10 mouse cellular contexts compared by ENCODE assay signal in genomic region chr9:48111316-48111890, GRCm38 (mm10). TPM values are rescaled to one million over a fixed set of nuclear protein-coding genes. Genes with fewer than 3 reads are reported as not detected.
A peak's percentile ranks its signal among the peaks of the same experiment; 100 is the strongest.
DNase-seq lines count a peak whose midpoint lies in the region; ATAC-seq and TF ChIP-seq lines count a peak whose summit lies in the region.
"Had no signal": no experiment of that assay in that cellular context is flagged by ENCODE, and none has a peak within 500 bp of the region (broad histone marks: within the 10 kb centered on the region; RNA-seq: fewer than 3 reads in every experiment).

No protein-coding gene starts in this region.

- ATAC-seq in hindbrain, postnatal 0 days, result peak; percentile 73
- no peak for ATAC-seq in hindbrain, embryonic 13.5 days (ENCODE audit: low FRiP score)
- no peak for ATAC-seq in forebrain, postnatal 0 days
- ATAC-seq: forebrain, embryonic 14.5 days had no signal

- H3K4me3 ChIP-seq in hindbrain, postnatal 0 days (ENCODE audit: low read length), result no peak overlapping the region
- H3K4me3 ChIP-seq in hindbrain, embryonic 13.5 days, result no peak overlapping the region
- no peak overlapping the region for H3K4me3 ChIP-seq in lung, adult 2 months (replicated peaks; ENCODE audit: extremely low read depth, low read depth, low read length)
- H3K4me3 ChIP-seq in forebrain, postnatal 0 days (ENCODE audit: low read depth, low read length), result no peak overlapping the region

- TF ChIP-seq POLR2A in lung, adult 2 months (IDR thresholded peaks at IDR 0.05; ENCODE audit: borderline replicate concordance, extremely low read depth, low read depth, low read length), result no peak

- 42% methylated on average over 8 of the region's 8 CpGs for WGBS in hindbrain, postnatal 0 days
- 65% methylated on average over 8 of the region's 8 CpGs for WGBS in hindbrain, embryonic 13.5 days
- WGBS in lung, adult 2 months, result 55% methylated on average over 8 of the region's 8 CpGs
- 53% methylated on average over 8 of the region's 8 CpGs for WGBS in forebrain, postnatal 0 days

- no peak overlapping the region for H3K9ac ChIP-seq in hindbrain, postnatal 0 days (replicated peaks; ENCODE audit: low read length)
- no peak overlapping the region for H3K9ac ChIP-seq in hindbrain, embryonic 13.5 days
- H3K9ac ChIP-seq in forebrain, postnatal 0 days, result no peak overlapping the region
- H3K9ac ChIP-seq: lung, embryonic 14.5 days had no signal

- H3K9me3 ChIP-seq in hindbrain, postnatal 0 days (ENCODE audit: low read length), result no peaks in the 10 kb centered on the region
- no peaks in the 10 kb centered on the region for H3K9me3 ChIP-seq in hindbrain, embryonic 13.5 days
- H3K9me3 ChIP-seq in forebrain, postnatal 0 days (ENCODE audit: low read length), result no peaks in the 10 kb centered on the region

- no peaks in the 10 kb centered on the region for H3K4me1 ChIP-seq in hindbrain, postnatal 0 days (ENCODE audit: insufficient read depth, low read length)
- H3K4me1 ChIP-seq in hindbrain, embryonic 13.5 days (replicated peaks), result peaks cover 12% of the 10 kb centered on the region
- no peaks in the 10 kb centered on the region for H3K4me1 ChIP-seq in lung, adult 2 months (ENCODE audit: control insufficient read depth, insufficient read depth, low read length)
- H3K4me1 ChIP-seq in forebrain, postnatal 0 days (ENCODE audit: insufficient read depth), result no peaks in the 10 kb centered on the region

- H3K36me3 ChIP-seq in hindbrain, postnatal 0 days (ENCODE audit: insufficient read depth, low read length), result no peaks in the 10 kb centered on the region
- H3K36me3 ChIP-seq in hindbrain, embryonic 13.5 days, result no peaks in the 10 kb centered on the region
- H3K36me3 ChIP-seq in forebrain, postnatal 0 days (ENCODE audit: insufficient read depth), result no peaks in the 10 kb centered on the region

- no peaks in the 10 kb centered on the region for H3K27me3 ChIP-seq in hindbrain, postnatal 0 days (ENCODE audit: insufficient read depth, low read length)
- H3K27me3 ChIP-seq in hindbrain, embryonic 13.5 days, result no peaks in the 10 kb centered on the region
- no peaks in the 10 kb centered on the region for H3K27me3 ChIP-seq in forebrain, postnatal 0 days (ENCODE audit: insufficient read depth, low read length)

- H3K4me2 ChIP-seq in hindbrain, postnatal 0 days (ENCODE audit: low read depth, low read length), result no peak overlapping the region
- H3K4me2 ChIP-seq in hindbrain, embryonic 13.5 days, result no peak overlapping the region
- H3K4me2 ChIP-seq in forebrain, postnatal 0 days (ENCODE audit: low read depth), result no peak overlapping the region
- H3K4me2 ChIP-seq: lung, embryonic 14.5 days had no signal

- TF ChIP-seq CTCF in hindbrain, postnatal 0 days (IDR thresholded peaks at IDR 0.05; ENCODE audit: low read depth), result no peak
- no peak for TF ChIP-seq CTCF in lung, adult 2 months (IDR thresholded peaks at IDR 0.05; ENCODE audit: insufficient read depth, low read length)
- no peak for TF ChIP-seq CTCF in forebrain, postnatal 0 days (IDR thresholded peaks at IDR 0.05; ENCODE audit: low read depth)

- no peak overlapping the region for H3K27ac ChIP-seq in hindbrain, postnatal 0 days
- no peak overlapping the region for H3K27ac ChIP-seq in hindbrain, embryonic 13.5 days
- no peak overlapping the region for H3K27ac ChIP-seq in forebrain, postnatal 0 days (ENCODE audit: low read depth, low read length)
- H3K27ac ChIP-seq: stomach, postnatal 0 days had no signal

- peak; percentile 64 for DNase-seq in hindbrain, postnatal 0 days (ENCODE audit: low spot score)
- DNase-seq in adrenal gland, postnatal 14 days, result peak; percentile 15
- DNase-seq in cerebellum, adult 9-10 months, result peak; percentile 80
- DNase-seq in layer of hippocampus, postnatal 14 days (ENCODE audit: low spot score in 2 of 2), result peak; percentile 19 to 29
- DNase-seq in lung, adult 2 months, result no peak
- no peak for DNase-seq in forebrain, postnatal 0 days
- DNase-seq: lung, embryonic 14.5 days had no signal

RNA-seq across cellular contexts. Expression of gene Nxpe4, which starts 50.4 kb away (rescaled TPM):
- total RNA-seq in hindbrain, postnatal 0 days (2014; rRNA removed), result 17.1 and 20.9 TPM in 2 replicates
- polyA plus RNA-seq in hindbrain, postnatal 0 days (2015; fragmentation: Nextera tagmentation; extraction: Ambion mirVana), result 10.4 and 10.8 TPM in 2 replicates
- 7.3 and 7.7 TPM in 2 replicates for polyA plus RNA-seq in hindbrain, embryonic 13.5 days (2015; fragmentation: Nextera tagmentation; extraction: Ambion mirVana)
- 6.8 and 8.6 TPM in 2 replicates for total RNA-seq in adrenal gland, postnatal 14 days (2021)
- 10 to 100 TPM; 10.8 to 10.9 TPM for total RNA-seq in layer of hippocampus, postnatal 14 days (2021)
- 3.2 and 5.1 TPM in 2 replicates for polyA plus RNA-seq in lung, adult 2 months (2012; rRNA removed)
- 11.6 and 20.2 TPM in 2 replicates for total RNA-seq in forebrain, postnatal 0 days (2014; rRNA removed)
- polyA plus RNA-seq in forebrain, postnatal 0 days (2015; fragmentation: Nextera tagmentation; extraction: Ambion mirVana), result 5.8 and 8.3 TPM in 2 replicates

Comparison
In these comparisons a context has a peak if more than half of its experiments do, and no peak if none do; other contexts are left out.
1. DNase-seq: peak in hindbrain, postnatal 0 days (single experiment), adrenal gland, postnatal 14 days (single experiment), cerebellum, adult 9-10 months (single experiment) and layer of hippocampus, postnatal 14 days (2 of 2); none in lung, adult 2 months (single experiment) and forebrain, postnatal 0 days (single experiment).